Mouse (Mus musculus): ENCODE data around the gene Eif4ebp2. TPM values are rescaled to one million over a fixed set of nuclear protein-coding genes. Genes with fewer than 3 reads are reported as not detected.

Eif4ebp2 gene
- 14.6 and 18.6 TPM in 2 replicates for total RNA-seq (2014; rRNA removed)
- 42.3 and 49.1 TPM in 2 replicates for polyA plus RNA-seq (2015; fragmentation: Nextera tagmentation; extraction: Ambion mirVana)

GRCm38 (mm10) chr10:61452645-61453044 is at the start of gene Eif4ebp2:
TSS of gene Eif4ebp2 (minus strand) at chr10:61452661.
- H3K4me2 ChIP-seq (ENCODE audit: low read depth): peak within 1 kb of the TSS; percentile 75
- WGBS: 5% methylated on average over 26 of the region's 36 CpGs
- ATAC-seq (peak; percentile 99), DNase-seq (peak; percentile 98)
- H3K27ac ChIP-seq (ENCODE audit: low read depth, low read length): peak within 1 kb of the TSS; percentile 82
- peak within 1 kb of the TSS; percentile 94 for H3K9ac ChIP-seq
- no peaks in the 10 kb centered on the region for H3K9me3 ChIP-seq (ENCODE audit: low read length)
- H3K27me3 ChIP-seq (ENCODE audit: insufficient read depth, low read length): no peaks in the 10 kb centered on the region
- peaks cover 20% of the 10 kb centered on the region for H3K4me1 ChIP-seq (ENCODE audit: insufficient read depth)
- H3K36me3 ChIP-seq (ENCODE audit: insufficient read depth): 0 out of 2 replicates have a peak, but pooled peaks cover 3% of the 10 kb centered on the region
- no peak for TF ChIP-seq CTCF (IDR thresholded peaks at IDR 0.05; ENCODE audit: low read depth)
- peak within 1 kb of the TSS; percentile 97 for H3K4me3 ChIP-seq (ENCODE audit: low read depth, low read length)

DNA sequence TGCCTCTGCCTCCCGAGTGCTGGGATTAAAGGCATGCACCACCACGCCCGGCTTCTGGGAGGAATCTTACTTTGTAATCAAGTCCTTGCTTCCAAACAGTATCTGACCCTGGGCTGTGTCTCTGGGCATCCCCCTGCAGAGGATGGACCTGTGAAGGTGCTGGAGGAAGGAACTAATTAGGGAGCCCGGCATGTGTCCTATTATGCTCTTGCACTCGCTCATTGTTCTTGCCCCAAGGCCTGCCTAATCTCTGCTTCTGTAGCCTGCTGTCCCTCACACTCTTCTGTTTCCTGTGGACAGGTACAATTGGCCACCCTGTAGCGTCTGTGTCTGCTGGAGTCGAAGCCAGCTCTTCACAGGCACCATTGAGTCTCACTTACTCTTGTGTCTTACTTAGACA is 48.3 kb upstream of the Eif4ebp2 start:
- 0 out of 2 replicates have a peak, but pooled peaks cover 5% of the 10 kb centered on the region for H3K4me1 ChIP-seq (ENCODE audit: insufficient read depth)
- H3K27me3 ChIP-seq (ENCODE audit: insufficient read depth, low read length): no peaks in the 10 kb centered on the region
- 49% methylated on average over 7 of the region's 7 CpGs for WGBS
- ATAC-seq: no peak
- H3K36me3 ChIP-seq (ENCODE audit: insufficient read depth): no peaks in the 10 kb centered on the region
- TF ChIP-seq CTCF (IDR thresholded peaks at IDR 0.05; ENCODE audit: low read depth): no peak
- no peak for DNase-seq
- no peak overlapping the region for H3K4me3 ChIP-seq (ENCODE audit: low read depth, low read length)
- no peak overlapping the region for H3K27ac ChIP-seq (ENCODE audit: low read depth, low read length)
- H3K9ac ChIP-seq: no peak overlapping the region
- H3K4me2 ChIP-seq (ENCODE audit: low read depth): no peak overlapping the region
- no peaks in the 10 kb centered on the region for H3K9me3 ChIP-seq (ENCODE audit: low read length)

DNA sequence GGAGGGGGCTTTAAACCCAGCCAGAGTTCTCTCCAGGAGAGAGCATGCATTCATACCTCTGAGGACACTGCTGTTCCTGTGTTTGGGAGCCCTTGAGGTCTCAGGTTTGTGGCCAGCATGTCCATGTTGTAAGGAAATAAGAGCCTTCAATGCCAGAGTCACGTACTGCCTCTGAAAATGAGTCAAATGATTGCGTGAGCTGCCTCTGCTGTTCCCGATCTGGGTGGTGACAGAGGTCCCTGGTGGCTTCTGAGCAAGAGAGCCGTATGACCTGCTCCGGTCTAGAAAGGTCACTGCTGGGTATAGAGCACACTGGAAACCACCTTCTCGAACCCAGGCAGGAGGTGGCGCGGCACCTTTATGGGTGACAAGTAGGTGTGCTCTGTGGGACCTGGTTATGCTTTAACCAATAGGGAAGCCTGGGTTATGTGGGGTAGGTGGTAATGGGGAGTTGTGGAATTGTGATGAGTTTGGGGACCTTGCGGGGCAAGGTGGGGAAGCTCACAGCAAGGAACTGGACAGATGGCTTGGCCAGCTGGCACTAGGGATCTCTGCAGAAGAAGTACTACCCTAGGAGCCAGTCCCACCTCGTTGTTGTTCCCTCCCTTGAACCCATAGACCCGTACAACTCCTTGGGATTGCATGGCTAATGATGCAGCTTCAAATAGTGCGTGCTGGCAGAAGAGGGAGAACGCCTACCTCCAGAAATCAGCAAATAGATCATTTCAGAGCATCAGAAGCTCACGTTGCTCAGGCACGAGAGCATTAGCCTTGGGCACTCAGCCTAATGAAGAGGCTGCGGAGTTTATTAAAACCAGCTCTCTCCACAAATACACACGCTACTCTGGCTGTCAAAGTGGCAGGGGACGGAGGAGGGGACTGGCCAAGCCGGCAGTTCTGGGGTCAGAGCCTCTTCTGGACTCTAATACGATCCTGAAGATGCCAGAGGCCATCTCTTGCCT is 47.3 kb upstream of the Eif4ebp2 start:
- Histone ChIP-seq H3K4me1 (ENCODE audit: insufficient read depth) (0 out of 2 replicates have a peak, but pooled peaks cover 5% of the 10 kb centered on the region), H3K4me2 (ENCODE audit: low read depth) (no peak overlapping the region), H3K4me3 (ENCODE audit: low read depth, low read length) (no peak overlapping the region), H3K9me3 (ENCODE audit: low read length) (no peaks in the 10 kb centered on the region), H3K27me3 (ENCODE audit: insufficient read depth, low read length) (no peaks in the 10 kb centered on the region), H3K27ac (ENCODE audit: low read depth, low read length) (no peak overlapping the region), H3K36me3 (ENCODE audit: insufficient read depth) (no peaks in the 10 kb centered on the region), H3K9ac (no peak overlapping the region)
- DNase-seq (no peak), ATAC-seq (no peak)
- no peak for TF ChIP-seq CTCF (IDR thresholded peaks at IDR 0.05; ENCODE audit: low read depth)
- 78% methylated on average over 20 of the region's 20 CpGs for WGBS

GRCm38 (mm10) chr10:61496231-61496630 is 43.8 kb upstream of the Eif4ebp2 start:
- no peak for DNase-seq
- Histone ChIP-seq H3K4me2 (ENCODE audit: low read depth) (no peak overlapping the region), H3K4me3 (ENCODE audit: low read depth, low read length) (no peak overlapping the region), H3K9ac (no peak overlapping the region), H3K27ac (ENCODE audit: low read depth, low read length) (no peak overlapping the region), H3K36me3 (ENCODE audit: insufficient read depth) (no peaks in the 10 kb centered on the region), H3K9me3 (ENCODE audit: low read length) (no peaks in the 10 kb centered on the region), H3K27me3 (ENCODE audit: insufficient read depth, low read length) (no peaks in the 10 kb centered on the region), H3K4me1 (ENCODE audit: insufficient read depth) (0 out of 2 replicates have a peak, but pooled peaks cover 5% of the 10 kb centered on the region)
- TF ChIP-seq CTCF (IDR thresholded peaks at IDR 0.05; ENCODE audit: low read depth): no peak
- WGBS: 32% methylated on average over 9 of the region's 9 CpGs
- no peak for ATAC-seq

GRCm38 (mm10) chr10:61495461-61495860 is 43.0 kb upstream of the Eif4ebp2 start:
- Histone ChIP-seq H3K4me3 (ENCODE audit: low read depth, low read length) (no peak overlapping the region), H3K9ac (no peak overlapping the region), H3K4me1 (ENCODE audit: insufficient read depth) (0 out of 2 replicates have a peak, but pooled peaks cover 5% of the 10 kb centered on the region), H3K9me3 (ENCODE audit: low read length) (no peaks in the 10 kb centered on the region), H3K36me3 (ENCODE audit: insufficient read depth) (no peaks in the 10 kb centered on the region), H3K4me2 (ENCODE audit: low read depth) (no peak overlapping the region), H3K27ac (ENCODE audit: low read depth, low read length) (no peak overlapping the region), H3K27me3 (ENCODE audit: insufficient read depth, low read length) (no peaks in the 10 kb centered on the region)
- DNase-seq (no peak), ATAC-seq (no peak)
- WGBS: 47% methylated on average over 4 of the region's 4 CpGs
- TF ChIP-seq CTCF (IDR thresholded peaks at IDR 0.05; ENCODE audit: low read depth): no peak

GRCm38 (mm10) chr10:61492040-61492439 is 39.6 kb upstream of the Eif4ebp2 start:
- H3K4me1 ChIP-seq (ENCODE audit: insufficient read depth): 0 out of 2 replicates have a peak, but pooled peaks cover 5% of the 10 kb centered on the region
- 6% methylated on average over 10 of the region's 11 CpGs for WGBS
- no peaks in the 10 kb centered on the region for H3K9me3 ChIP-seq (ENCODE audit: low read length)
- H3K9ac ChIP-seq: no peak overlapping the region
- ATAC-seq (peak; percentile 81), DNase-seq (peak; percentile 79)
- no peak overlapping the region for H3K4me2 ChIP-seq (ENCODE audit: low read depth)
- no peak overlapping the region for H3K4me3 ChIP-seq (ENCODE audit: low read depth, low read length)
- no peaks in the 10 kb centered on the region for H3K27me3 ChIP-seq (ENCODE audit: insufficient read depth, low read length)
- peak; percentile 91 for TF ChIP-seq CTCF (IDR thresholded peaks at IDR 0.05; ENCODE audit: low read depth)
- no peak overlapping the region for H3K27ac ChIP-seq (ENCODE audit: low read depth, low read length)
- H3K36me3 ChIP-seq (ENCODE audit: insufficient read depth): no peaks in the 10 kb centered on the region

DNA sequence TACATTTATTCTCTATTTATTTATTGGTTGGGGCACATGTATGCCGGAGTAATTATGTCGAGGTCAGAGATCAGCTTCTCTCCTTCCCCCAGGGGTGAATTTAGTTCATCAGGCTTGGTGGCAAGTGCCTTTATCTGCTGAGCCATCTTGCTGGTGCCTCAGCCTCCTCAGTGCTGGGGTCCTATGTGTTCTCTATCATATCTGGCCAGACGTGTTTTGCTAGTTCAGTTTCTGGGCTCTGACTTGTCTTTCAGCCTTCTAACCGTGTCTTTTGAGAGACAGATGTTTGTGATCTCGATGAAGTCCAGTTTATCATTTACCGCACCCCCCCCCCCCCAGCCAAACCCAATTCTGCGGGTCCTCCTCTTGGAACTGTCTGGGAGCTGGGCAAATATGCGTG is 39.1 kb upstream of the Eif4ebp2 start:
- no peaks in the 10 kb centered on the region for H3K36me3 ChIP-seq (ENCODE audit: insufficient read depth)
- H3K4me3 ChIP-seq (ENCODE audit: low read depth, low read length): no peak overlapping the region
- no peak for TF ChIP-seq CTCF (IDR thresholded peaks at IDR 0.05; ENCODE audit: low read depth)
- H3K27me3 ChIP-seq (ENCODE audit: insufficient read depth, low read length): no peaks in the 10 kb centered on the region
- ATAC-seq: no peak
- H3K4me1 ChIP-seq (ENCODE audit: insufficient read depth): 0 out of 2 replicates have a peak, but pooled peaks cover 5% of the 10 kb centered on the region
- H3K9me3 ChIP-seq (ENCODE audit: low read length): no peaks in the 10 kb centered on the region
- 54% methylated on average over 8 of the region's 8 CpGs for WGBS
- H3K27ac ChIP-seq (ENCODE audit: low read depth, low read length): no peak overlapping the region
- H3K4me2 ChIP-seq (ENCODE audit: low read depth): no peak overlapping the region
- DNase-seq: no peak
- no peak overlapping the region for H3K9ac ChIP-seq

Data from forebrain, postnatal 0 days (tissue).